16 mouse cellular contexts compared by ENCODE assay signal in genomic region chr3:100856050-100856815, GRCm38 (mm10). TPM values are rescaled to one million over a fixed set of nuclear protein-coding genes. Genes with fewer than 3 reads are reported as not detected.
A peak's percentile ranks its signal among the peaks of the same experiment; 100 is the strongest.
DNase-seq lines count a peak whose midpoint lies in the region; ATAC-seq and TF ChIP-seq lines count a peak whose summit lies in the region.
"Had no signal": no experiment of that assay in that cellular context is flagged by ENCODE, and none has a peak within 500 bp of the region (broad histone marks: within the 10 kb centered on the region; RNA-seq: fewer than 3 reads in every experiment).

No protein-coding gene starts in this region.

- 53% methylated on average over 9 of the region's 9 CpGs for WGBS in kidney, adult 2 months
- 64% methylated on average over 9 of the region's 9 CpGs for WGBS in limb, embryonic 10.5 days
- WGBS in stomach, embryonic 16.5 days, result 53% methylated on average over 9 of the region's 9 CpGs
- 79% methylated on average over 9 of the region's 9 CpGs for WGBS in thymus, adult 2 months

- peak; percentile 14 for DNase-seq in kidney, adult 2 months
- DNase-seq in kidney, adult 18-20 months, result no peak
- DNase-seq in gonadal fat pad, adult 2 months (ENCODE audit: low read depth), result peak; percentile 34
- no peak for DNase-seq in limb, embryonic 10.5 days (ENCODE audit: low spot score)
- DNase-seq in thymus, adult 2 months, result no peak
- DNase-seq: adrenal gland, adult 8-10 months; right cerebral cortex, postnatal 14 days had no signal

- H3K36me3 ChIP-seq in kidney, adult 2 months (ENCODE audit: control insufficient read depth, insufficient read depth, low read length), result no peaks in the 10 kb centered on the region
- H3K36me3 ChIP-seq in limb, embryonic 10.5 days, result no peaks in the 10 kb centered on the region
- no peaks in the 10 kb centered on the region for H3K36me3 ChIP-seq in stomach, embryonic 16.5 days (ENCODE audit: control insufficient read depth, insufficient read depth, low read length)
- no peaks in the 10 kb centered on the region for H3K36me3 ChIP-seq in thymus, adult 2 months (ENCODE audit: control insufficient read depth, insufficient read depth, low read length)
- H3K36me3 ChIP-seq: heart, embryonic 13.5 days; hindbrain, embryonic 15.5 days; midbrain, embryonic 13.5 days; neural tube, embryonic 13.5 days had no signal

- no peak overlapping the region for H3K4me3 ChIP-seq in kidney, adult 2 months (ENCODE audit: insufficient read depth, low read depth, low read length)
- no peak overlapping the region for H3K4me3 ChIP-seq in limb, embryonic 10.5 days
- no peak overlapping the region for H3K4me3 ChIP-seq in stomach, embryonic 16.5 days (replicated peaks; ENCODE audit: low read length)
- no peak overlapping the region for H3K4me3 ChIP-seq in thymus, adult 2 months (ENCODE audit: control insufficient read depth, insufficient read depth, low read length)
- H3K4me3 ChIP-seq: heart, embryonic 13.5 days; hindbrain, embryonic 15.5 days; left cerebral cortex, adult 2 months; midbrain, embryonic 13.5 days; neural tube, embryonic 13.5 days had no signal

- no peak for TF ChIP-seq POLR2A in kidney, adult 2 months (IDR thresholded peaks at IDR 0.05; ENCODE audit: low read depth, low read length)
- TF ChIP-seq POLR2A in thymus, adult 2 months (IDR thresholded peaks at IDR 0.05; ENCODE audit: control insufficient read depth, extremely low read depth, insufficient read depth, low read length, poor library complexity), result no peak

- H3K9me3 ChIP-seq in limb, embryonic 10.5 days (replicated peaks), result no peaks in the 10 kb centered on the region
- no peaks in the 10 kb centered on the region for H3K9me3 ChIP-seq in stomach, embryonic 16.5 days (replicated peaks; ENCODE audit: control insufficient read depth, low read length)
- H3K9me3 ChIP-seq: heart, embryonic 13.5 days; hindbrain, embryonic 15.5 days; midbrain, embryonic 13.5 days; neural tube, embryonic 13.5 days had no signal

- TF ChIP-seq CTCF in kidney, adult 2 months (conservative IDR thresholded peaks at IDR 0.05; ENCODE audit: insufficient read depth, insufficient read length, low read depth, low read length), result no peak
- no peak for TF ChIP-seq CTCF in thymus, adult 2 months (IDR thresholded peaks at IDR 0.05; ENCODE audit: borderline replicate concordance, control insufficient read depth, extremely low read depth, insufficient read depth, low read length, poor library complexity)

- peak; percentile 52 for ATAC-seq in stomach, embryonic 16.5 days (ENCODE audit: insufficient read depth, low FRiP score)
- ATAC-seq in frontal cortex, adult (ENCODE audit: low TSS enrichment), result no peak
- ATAC-seq: midbrain, embryonic 13.5 days; Patski had no signal

- 0 out of 2 replicates have a peak overlapping the region, but pooled peaks have one; percentile 20 for H3K27ac ChIP-seq in kidney, adult 2 months (ENCODE audit: insufficient read depth, low read depth, low read length)
- H3K27ac ChIP-seq in limb, embryonic 10.5 days, result peak overlapping the region; percentile 46; the same call in 1 of the 2 replicates
- peak overlapping the region; percentile 70 for H3K27ac ChIP-seq in stomach, embryonic 16.5 days (ENCODE audit: low read length)
- H3K27ac ChIP-seq in thymus, adult 2 months (ENCODE audit: control insufficient read depth, insufficient read depth, low read length), result no peak overlapping the region
- H3K27ac ChIP-seq: heart, embryonic 13.5 days; hindbrain, embryonic 15.5 days; left cerebral cortex, adult 2 months; midbrain, embryonic 13.5 days; neural tube, embryonic 13.5 days had no signal

- peak overlapping the region; percentile 44; the same call in 1 of the 2 replicates for H3K9ac ChIP-seq in stomach, embryonic 16.5 days (ENCODE audit: low read length)
- H3K9ac ChIP-seq: heart, embryonic 13.5 days; hindbrain, embryonic 15.5 days; midbrain, embryonic 13.5 days; neural tube, embryonic 13.5 days had no signal

- no peaks in the 10 kb centered on the region for H3K27me3 ChIP-seq in kidney, adult 2 months (replicated peaks; ENCODE audit: control insufficient read depth, insufficient read depth, low read length)
- no peaks in the 10 kb centered on the region for H3K27me3 ChIP-seq in limb, embryonic 10.5 days (ENCODE audit: low read depth, poor library complexity, severe bottlenecking)
- H3K27me3 ChIP-seq in stomach, embryonic 16.5 days (ENCODE audit: control insufficient read depth, insufficient read depth, low read length), result no peaks in the 10 kb centered on the region
- H3K27me3 ChIP-seq in thymus, adult 2 months (ENCODE audit: control insufficient read depth, insufficient read depth, low read length), result no peaks in the 10 kb centered on the region
- H3K27me3 ChIP-seq: heart, embryonic 13.5 days; hindbrain, embryonic 15.5 days; midbrain, embryonic 13.5 days; neural tube, embryonic 13.5 days; Patski had no signal

- peaks cover 14% of the 10 kb centered on the region for H3K4me1 ChIP-seq in kidney, adult 2 months (ENCODE audit: control insufficient read depth, insufficient read depth, low read length)
- peaks cover 12% of the 10 kb centered on the region for H3K4me1 ChIP-seq in limb, embryonic 10.5 days
- H3K4me1 ChIP-seq in stomach, embryonic 16.5 days (ENCODE audit: control insufficient read depth, insufficient read depth, low read length), result peaks cover 13% of the 10 kb centered on the region; the same call in 1 of the 2 replicates
- H3K4me1 ChIP-seq in thymus, adult 2 months (replicated peaks; ENCODE audit: control insufficient read depth, insufficient read depth, low read length), result no peaks in the 10 kb centered on the region
- H3K4me1 ChIP-seq: midbrain, embryonic 13.5 days had no signal

- H3K4me2 ChIP-seq in stomach, embryonic 16.5 days (ENCODE audit: low read depth, low read length), result peak overlapping the region; percentile 31; the same call in 1 of the 2 replicates
- H3K4me2 ChIP-seq: heart, embryonic 13.5 days; hindbrain, embryonic 15.5 days; liver, embryonic 11.5 days; midbrain, embryonic 13.5 days; neural tube, embryonic 13.5 days had no signal

RNA-seq across cellular contexts. Expression of gene Vtcn1, which starts 31.0 kb away (rescaled TPM):
- polyA plus RNA-seq in kidney, adult 2 months (2012; rRNA removed), result 0.77 and 0.92 TPM in 2 replicates
- 1.1 and 1.2 TPM in 2 replicates for polyA plus RNA-seq in gonadal fat pad, adult 2 months (2012; rRNA removed)
- not detected in 2 replicates for polyA plus RNA-seq in limb, embryonic 10.5 days (2016; fragmentation: Nextera tagmentation; extraction: Ambion mirVana)
- polyA plus RNA-seq in stomach, embryonic 16.5 days (2015; fragmentation: Nextera tagmentation; extraction: Ambion mirVana), result 2.1 and 3.1 TPM in 2 replicates
- 0.05 and 0.11 TPM in 2 replicates for polyA plus RNA-seq in thymus, adult 2 months (2012; rRNA removed)
- polyA plus RNA-seq: hindbrain, embryonic 15.5 days; liver, embryonic 11.5 days; midbrain, embryonic 13.5 days; neural tube, embryonic 13.5 days had no signal

Comparison
In these comparisons a context has a peak if more than half of its experiments do, and no peak if none do; other contexts are left out.
1. DNase-seq: peak in kidney, adult 2 months (single experiment) and gonadal fat pad, adult 2 months (single experiment); none in kidney, adult 18-20 months (single experiment), limb, embryonic 10.5 days (single experiment) and thymus, adult 2 months (single experiment).